Mouse (Mus musculus) layer of hippocampus, adult 8-10 months (tissue): ENCODE results near the gene Msi2. TPM values are rescaled to one million over a fixed set of nuclear protein-coding genes. Genes with fewer than 3 reads are reported as not detected.

Experiments
- DNase-seq, 2 experiments: peaks; one replicate each; pipeline ENCODE4 v3.0.0; 2022; ENCODE audit warnings: low spot score in 2 of 2
- total RNA-seq, 4 experiments: library from RNA; stranded (reverse); gene quantifications; 2 replicates each; pipeline ENCODE4 v1.2.4; 2022

The Msi2 gene
- 100 to 1,000 TPM; 102 to 121 (median 109) TPM for total RNA-seq

DNA sequence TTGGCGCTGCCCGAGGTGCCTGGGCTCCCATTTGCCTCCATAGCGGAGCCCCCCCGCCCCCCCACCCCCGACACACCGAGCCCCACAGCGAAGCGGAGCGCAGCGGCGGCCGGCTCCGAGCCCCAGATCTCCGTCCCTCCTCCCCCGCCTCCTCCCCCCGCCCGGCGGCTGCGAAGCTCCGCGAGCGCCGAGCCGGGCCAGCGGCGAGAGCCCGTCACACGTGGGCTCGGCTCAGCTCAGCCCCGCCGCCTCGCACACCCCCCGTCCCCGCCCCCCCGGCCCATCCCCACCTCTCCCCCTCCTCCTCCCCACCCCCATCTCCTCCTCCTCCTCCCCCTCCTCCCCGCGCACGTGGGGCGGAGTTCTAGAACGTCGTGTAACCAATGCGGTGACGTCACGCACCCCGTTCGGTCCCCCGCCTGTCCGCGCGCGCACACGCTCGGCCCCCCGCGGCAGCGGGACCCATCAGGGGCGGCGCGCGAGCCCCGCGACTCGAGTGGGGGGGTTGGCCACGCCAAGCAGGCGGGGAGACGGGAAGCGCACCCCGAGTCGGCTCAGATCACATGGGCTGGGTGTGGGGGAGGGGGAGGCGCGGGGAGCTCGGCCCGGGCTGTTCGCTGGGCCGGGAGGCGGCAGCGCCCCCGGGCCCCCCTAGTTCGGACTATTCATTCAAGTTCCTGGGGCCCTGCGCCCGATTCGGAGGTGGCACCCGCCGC lies at the start of gene Msi2:
Msi2 (minus strand) TSS at position 464 of the 716 bp plus-strand sequence.
- peak; percentile 88 for DNase-seq

DNA sequence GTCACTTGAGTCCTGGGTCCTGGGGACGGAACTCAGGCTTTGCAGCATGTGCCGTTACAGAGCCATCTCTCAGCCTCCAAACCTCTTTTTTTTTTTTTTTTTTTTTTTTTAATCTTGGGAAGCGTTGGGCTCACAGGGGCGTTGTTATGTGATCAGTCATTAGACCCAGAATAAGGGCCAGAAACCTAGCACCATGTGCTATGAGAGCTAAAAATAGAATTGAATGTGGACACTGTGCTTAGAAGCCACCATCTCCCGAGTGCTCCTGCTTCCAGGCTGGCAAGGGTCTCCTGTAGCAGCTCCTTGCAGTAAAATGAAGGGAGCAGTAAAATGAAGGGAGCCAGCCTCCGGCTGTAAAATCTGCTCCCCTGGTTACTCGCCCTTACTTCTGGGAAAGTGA lies 47.3 kb upstream of the Msi2 start:
- DNase-seq = no peak

DNA sequence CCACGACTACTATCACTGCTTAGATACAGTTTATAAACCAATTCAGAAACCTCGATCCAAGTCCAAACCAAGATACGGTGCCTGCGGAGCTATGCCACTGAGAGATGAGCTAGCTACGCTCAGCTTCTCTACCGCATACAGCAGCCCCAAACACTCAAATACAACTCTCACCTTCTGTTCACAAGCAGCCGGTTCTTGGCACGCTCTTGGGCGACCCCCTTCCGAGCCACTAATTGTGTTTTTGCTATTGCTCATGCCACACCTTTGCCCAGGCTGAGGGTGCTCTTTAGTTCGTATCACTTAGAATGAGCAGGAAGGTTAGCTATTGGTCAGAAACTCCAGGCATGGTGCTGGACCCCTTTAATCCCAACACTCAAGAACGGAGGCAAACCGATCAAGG lies 45.1 kb upstream of the Msi2 start:
- no peak for DNase-seq

DNA sequence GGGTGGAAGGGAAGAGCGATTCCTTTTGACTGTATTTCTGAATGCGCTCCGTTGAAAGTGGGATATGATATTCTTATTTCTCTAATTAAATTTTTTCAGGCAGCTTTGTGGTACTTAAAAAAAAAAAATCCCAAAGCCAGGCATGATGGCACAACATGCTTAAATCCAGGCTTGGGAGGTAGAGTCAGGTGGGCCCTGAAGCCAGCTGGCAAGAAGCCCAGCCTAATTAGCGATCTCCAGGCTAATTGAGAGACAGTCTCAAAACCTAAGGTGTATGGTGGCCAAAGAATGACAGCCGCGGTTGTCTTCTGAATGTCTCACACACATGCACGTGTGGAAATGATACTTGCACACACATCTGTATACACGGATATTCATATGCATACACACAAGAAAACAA lies 41.2 kb upstream of the Msi2 start:
- no peak for DNase-seq

DNA sequence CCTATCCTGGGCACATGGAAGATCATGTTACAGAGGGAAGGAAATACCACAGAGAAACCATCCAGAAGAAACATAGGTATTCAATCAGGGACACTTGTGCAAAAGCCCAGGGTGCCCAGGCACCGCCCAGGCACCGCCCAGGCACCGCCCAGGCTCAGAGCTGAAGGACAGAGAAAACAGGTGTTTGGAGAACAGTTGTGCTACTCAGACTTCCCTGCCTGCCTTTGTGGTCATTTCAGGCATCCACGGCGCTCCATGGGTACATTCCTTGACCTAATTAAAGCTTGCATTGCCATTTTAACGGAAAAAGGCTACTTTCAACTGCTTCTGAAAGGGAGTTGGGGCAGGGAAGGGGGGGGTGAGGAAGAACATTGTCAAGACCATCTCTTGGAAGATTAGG lies 40.1 kb upstream of the Msi2 start:
- DNase-seq = no peak

DNA sequence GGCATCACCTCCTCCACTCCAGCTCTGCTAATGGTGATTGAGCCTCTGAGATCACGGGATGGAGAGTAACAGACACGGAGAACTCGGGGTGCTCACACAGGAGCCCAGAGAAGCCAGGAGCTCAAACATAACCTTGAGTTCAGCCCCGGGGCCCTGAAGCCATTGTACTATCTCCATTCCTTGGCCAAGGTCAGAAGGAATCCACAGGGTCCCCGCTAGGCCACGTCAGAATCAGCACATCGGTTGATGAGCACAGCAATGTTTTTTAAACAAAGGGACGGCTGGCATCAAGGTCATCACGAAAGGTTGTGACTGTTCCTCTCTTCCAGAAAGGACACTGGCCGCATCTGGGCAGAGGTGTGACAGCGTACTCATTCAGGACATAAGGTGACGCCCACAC lies 27.0 kb upstream of the Msi2 start:
- no peak for DNase-seq

DNA sequence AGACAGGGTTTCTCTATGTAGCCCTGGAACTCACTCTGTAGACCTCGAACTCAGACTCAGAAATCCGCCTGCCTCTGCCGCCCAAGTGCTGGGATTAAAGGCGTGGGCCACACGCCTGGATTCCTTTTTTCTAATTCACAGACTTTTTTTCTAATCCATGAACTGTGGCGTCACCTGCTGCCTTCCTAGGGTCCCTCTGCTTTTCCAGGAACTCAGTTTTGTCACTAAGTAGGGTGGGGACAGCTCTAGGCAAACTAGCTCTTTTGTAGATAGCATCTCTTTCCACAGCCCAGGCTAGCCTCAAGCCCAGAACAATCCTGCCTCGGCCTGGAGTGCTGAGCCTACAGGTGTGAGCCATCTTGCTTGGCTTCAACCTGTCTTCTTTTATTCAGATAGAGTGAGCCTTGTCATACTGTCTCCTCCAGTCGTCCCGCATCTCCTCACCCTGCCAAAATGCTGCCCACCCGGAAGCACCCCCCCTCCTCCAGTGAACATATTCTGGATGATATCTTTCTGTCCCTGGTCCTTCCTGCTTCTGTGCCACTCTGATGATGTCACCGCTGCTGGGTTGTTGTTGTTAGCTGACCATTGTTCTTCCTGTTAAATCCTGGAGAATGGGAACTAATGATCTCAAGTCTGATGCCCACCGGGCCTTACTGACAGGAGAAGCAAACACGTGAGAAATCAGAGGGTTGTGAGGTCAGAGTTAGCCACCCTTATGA lies 21.4 kb upstream of the Msi2 start:
- DNase-seq = no peak

DNA sequence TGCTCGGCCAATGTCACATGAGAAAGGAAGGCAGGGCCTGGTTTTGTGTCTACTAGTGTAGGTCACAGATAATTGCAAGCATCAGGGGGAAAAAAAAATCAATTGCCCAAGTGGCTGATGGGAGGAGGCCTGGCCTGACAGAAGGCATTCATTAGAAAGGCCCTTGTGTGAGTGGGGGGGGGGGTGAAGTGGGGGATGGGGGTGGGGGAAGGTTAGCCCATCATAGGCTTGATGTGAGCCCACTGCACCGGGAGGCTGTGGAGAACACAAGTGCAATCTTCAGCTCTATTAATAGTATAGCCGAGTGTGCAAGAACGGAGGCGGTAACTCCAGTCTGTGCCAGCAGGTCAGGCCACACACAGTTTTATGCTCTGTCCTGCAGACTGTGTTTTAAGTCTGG lies 11.1 kb upstream of the Msi2 start:
- no peak for DNase-seq

DNA sequence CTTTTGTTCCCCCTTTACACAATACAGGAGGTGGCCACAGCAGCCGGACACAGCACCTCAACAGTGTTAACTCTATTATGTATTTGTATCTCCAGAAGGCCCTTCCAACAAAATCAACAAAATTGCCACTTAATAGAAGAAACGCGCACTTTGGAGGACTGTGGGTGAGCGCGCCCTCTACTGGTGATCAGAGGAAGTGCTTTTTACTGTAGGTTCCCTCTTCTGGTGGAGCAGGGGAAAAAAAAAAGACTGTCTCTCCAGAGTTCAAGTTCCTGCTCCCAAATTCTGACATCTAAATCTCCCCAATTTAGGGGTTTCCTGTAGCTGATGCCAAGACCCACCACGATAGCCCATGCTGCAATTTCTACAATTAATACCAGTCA lies 10.2 kb upstream of the Msi2 start:
- DNase-seq = peak; percentile 25 to 72

DNA sequence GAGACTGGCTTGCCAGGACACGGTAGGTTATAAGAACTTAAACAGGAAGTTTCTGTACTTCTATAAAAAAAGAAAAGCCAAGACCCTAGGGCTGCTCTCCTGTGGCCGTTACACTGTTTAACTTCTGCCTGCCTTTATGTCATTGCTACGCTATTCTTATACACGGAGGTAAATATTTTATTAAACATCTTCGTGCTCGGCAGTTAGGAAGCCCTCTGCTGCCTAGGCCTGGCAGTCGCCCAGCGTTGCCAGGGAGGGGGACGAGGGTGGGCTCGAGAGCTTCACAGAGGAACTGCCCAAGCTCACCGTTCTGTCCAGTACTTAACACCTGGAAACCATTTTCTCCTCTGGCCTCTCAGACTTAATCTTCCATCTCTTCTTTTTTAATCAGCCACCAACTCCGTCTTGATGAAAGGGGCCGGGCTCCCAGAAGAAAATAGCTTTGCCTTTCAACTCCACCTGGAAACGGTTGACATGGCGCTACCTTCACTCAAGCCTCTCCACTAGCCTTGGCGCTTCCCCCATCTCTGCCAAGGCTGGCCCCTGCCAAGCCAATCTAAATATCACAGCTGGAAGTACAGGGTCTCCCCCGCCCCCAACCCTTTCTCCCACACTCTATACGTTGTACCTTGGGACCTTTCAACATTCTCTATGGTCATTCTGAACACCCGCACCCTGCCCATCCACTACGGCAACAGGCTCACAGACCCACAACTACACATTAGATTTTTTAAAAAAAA lies 9.6 kb upstream of the Msi2 start:
- no peak for DNase-seq

DNA sequence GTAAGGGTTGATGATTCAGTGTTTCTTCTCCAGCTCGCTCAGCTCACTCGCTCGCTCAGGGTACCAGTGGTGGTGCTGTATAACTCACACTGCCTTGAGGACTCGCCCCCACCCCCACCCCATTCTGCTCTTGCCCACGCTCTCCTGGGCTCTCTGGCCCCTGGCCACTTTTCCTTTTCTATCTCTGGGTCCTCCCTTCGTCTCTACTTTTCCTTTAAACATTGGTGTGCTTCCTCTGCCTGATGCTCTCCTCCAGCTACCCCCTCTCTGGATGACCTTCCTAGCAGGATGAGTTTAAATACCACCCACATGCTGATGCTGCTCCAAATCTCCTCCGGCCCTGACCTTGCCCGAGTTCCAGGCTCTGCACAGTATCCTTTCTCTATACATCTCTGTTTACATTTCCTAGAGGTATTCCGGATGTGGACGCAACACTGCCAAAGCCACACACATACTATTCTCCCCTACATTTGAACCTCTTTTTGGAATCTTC lies 2.9 kb upstream of the Msi2 start:
- DNase-seq = no peak

DNA sequence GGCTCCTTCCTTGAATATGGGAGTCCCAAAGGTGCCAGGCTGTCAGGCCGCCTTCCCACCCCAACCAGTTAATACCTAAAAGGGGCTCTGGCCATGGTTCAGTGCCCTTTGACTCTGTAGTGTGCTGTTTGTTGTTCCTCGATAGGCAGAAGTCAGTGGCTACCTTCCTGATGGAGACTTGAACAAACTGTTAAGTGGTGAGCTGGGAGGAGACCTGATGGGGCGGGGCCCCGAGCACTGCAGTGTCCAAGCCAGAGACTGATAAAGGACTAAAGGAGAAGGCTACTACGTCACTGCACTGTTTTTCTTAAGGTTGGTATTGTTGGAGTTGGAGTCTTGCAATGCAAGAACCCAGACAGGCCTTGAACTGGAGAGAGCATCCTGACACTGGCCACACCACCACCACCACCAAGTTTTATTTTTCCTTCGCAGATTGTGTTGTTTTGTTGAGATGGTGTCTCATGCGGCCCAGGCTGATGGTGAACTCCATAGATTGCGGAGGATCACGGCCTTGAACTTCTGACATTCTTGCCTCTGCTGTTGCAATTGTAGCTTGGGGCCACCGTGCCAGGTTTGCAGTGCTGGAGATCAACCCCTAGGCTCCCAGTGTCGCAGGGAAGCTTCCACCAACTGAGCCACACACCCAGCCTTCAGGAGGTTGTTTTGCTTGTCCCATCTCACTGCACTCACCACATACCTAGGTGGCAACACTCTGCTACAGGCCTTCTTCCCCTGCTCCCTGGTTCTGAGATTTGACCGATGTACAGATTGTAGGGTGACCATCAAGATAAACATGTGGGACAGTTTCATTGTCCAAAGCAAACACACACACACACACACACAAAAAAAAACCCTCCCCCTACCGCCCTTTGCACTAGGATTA lies 2.2 kb upstream of the Msi2 start:
- DNase-seq = no peak

DNA sequence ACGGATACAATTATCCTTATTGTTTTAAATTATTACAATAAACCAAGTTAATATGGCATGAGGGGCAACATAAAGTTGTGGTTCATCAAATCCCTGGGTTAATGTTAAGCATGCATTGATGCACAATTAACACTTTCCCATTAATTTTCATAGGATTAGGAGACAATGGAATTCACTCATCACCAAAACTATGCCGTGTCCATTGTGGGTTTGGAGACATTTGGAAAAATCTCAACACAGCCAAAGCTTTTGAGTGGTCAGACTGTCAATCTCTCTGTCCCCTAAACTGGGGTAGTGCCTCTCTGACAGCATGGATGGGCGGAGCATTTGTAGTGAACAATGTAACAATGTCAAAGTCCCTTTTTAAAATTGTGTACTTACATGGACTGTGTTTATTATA lies 1.3 kb upstream of the Msi2 start:
- DNase-seq = no peak

DNA sequence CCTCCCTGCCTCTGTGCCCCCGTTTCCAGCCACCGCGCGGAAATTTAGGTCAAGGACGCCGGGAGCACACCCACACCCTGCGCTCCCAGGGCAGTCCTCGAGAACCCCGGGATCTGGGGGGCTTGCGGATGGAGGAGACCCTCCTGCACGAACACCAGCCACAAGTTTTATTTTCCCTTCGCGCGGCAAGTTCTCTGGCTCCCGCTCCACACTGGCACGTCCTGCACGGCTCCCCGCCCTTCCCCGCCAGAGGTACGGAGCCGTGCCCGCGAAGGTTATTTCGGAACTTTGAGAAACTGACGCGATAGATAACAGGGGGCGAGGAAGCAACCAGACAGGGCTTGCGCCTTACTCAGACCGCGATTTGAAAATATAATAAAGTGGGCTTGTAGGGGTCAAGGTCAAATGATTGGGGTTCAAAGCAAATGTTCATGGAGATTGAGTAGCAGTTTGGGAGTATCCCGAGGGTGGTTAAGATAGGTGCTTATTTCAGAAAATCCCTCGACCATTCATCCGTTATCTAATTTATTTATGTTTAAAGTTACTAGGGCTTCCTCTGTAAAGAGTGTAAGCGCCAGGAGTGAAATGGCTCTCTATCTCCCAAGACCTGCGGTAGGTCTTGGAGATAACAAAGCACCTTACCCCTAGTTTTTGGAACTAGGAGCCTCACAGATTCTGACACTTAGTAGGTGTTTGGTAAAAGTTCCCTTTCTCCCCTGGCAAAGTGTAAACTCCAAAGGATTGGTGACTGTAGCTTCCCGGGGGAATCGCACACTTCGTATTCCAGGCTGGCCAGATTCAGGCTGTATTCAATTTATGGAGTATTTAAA lies 668 bp upstream of the Msi2 start:
- DNase-seq = no peak

DNA sequence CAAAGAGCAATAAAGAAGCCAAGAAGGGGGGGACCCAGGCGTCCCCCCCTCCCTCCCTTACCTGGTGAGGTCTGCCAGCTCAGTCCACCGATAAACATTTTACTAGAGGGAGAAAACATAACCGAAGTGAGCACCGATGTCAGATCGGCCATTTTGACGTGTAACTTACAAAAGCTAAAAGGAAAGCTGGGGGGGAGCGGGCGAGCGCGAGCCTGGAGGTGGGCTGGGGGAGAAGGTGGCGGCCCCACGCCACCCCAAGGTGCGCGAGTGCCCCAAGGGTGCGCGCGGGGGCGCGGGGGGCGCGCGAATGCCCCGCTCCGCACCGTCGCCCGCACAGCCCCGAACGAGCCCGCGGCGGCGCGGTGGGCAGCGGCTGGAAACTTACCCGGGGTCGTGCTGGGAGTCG lies 666 bp downstream of the Msi2 start:
- DNase-seq = no peak

DNA sequence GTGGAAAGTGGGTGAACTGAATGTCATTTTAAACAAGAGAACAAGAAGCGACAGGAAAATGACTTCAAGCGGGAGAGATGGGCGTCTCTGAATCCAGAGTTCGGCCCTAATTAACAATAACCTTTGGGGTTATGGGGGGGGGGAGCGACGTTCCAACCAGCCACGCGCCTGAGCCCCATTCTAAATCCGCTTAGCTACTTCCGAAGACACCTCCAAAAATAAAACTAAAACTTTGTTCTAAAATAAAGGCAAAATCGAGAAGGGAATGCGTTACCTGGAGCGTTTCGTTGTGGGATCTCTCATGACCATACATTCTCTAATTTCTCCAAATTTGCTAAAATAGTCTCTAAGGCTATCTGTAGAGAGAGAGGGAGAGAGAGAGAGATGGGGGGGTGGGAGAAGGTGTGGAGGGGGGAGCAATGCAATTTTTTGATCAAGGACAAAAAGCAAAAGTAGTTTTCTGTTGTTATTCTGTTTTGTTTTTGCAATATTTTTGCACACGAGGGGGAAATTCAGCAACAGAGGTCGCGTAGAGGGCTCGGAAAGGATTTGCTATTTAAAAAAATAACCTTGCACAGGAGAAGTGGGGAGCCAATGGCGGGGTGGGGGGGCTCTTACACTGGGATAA lies 1.2 kb downstream of the Msi2 start:
- no peak for DNase-seq

DNA sequence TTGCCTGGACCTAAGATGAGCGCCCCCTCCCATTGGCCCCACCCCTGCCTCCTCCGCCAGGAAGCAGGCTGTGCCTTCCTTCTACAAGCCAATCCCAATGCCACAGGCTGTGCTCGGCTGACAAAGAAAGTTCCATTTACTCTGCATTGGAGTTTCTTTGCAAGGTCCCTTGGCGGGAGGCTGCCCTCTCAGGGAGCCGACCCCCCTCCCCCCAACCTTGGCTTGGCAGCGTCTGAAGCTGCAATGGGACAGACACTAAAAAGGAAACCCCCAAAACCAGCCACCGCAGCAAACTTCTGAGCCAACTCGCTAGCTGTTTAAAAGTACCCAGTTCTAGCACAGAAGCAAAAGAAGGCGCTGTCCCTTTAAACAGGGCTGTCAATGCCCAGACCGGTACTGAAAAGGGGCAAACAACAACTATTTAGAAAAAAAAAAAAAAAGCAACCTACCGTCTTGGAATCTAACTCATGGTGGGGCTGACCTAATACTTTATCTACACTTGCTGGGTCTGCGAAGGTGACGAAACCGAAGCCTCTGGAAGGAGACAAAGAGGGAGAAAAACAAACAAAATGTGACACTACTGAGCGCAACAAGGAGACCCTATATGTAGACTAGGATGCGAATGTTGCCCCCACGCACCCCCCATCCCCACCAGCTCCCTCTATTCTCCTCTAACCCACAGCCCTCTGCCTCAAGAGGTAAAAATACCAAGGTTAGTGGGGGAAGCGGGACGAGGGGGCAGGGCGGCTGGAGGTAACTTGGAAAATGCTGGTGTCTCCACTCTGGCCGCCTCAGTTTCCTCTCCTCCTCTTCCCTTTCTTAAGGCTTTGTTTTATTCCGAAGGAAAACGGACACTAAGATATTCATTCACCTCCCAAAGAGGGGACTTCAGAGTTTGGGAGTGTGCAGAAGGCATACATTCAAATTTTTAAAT lies 2.0 kb downstream of the Msi2 start:
- peak; percentile 46 to 56 for DNase-seq

DNA sequence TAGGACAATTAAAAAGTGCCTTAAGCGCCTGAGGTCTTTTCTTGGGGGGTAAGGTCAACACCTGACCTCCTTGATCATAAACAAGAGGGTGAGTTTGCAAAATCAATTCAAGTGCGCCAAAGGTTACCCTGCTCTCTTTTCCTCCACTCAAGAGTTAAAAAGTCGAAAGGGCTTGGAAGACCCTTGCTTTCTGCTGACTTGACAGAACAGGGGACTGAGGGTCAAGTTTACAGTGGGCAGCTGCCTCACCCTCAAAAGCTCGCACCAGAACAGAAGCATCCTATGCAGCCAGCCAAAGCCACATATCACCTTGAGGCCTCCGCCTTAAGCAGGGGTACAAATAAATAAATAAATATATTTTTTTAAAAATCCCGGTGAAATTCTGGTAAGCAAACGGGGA lies 3.0 kb downstream of the Msi2 start:
- DNase-seq = no peak

DNA sequence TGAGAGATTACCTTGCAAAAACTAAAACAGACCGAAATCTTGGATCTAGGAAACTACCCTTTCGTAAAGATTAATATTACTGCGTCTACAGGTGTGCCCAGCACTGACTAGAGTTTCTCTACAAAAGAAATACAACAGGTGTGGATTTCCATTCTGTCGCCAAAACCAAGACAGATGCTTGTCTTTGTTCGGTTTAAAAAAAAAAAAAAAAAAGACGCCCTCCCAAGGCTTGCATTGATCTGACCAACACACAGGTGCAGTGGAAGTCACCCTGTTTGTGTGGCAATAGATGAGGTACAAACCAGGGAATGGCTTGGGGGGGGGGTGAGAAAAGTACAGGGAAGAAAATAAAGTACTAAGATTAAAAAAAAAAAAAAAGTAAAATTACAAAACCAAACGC lies 4.2 kb downstream of the Msi2 start:
- no peak for DNase-seq
